ENCODE assay signal across 8 mouse cellular contexts in the genomic region with DNA sequence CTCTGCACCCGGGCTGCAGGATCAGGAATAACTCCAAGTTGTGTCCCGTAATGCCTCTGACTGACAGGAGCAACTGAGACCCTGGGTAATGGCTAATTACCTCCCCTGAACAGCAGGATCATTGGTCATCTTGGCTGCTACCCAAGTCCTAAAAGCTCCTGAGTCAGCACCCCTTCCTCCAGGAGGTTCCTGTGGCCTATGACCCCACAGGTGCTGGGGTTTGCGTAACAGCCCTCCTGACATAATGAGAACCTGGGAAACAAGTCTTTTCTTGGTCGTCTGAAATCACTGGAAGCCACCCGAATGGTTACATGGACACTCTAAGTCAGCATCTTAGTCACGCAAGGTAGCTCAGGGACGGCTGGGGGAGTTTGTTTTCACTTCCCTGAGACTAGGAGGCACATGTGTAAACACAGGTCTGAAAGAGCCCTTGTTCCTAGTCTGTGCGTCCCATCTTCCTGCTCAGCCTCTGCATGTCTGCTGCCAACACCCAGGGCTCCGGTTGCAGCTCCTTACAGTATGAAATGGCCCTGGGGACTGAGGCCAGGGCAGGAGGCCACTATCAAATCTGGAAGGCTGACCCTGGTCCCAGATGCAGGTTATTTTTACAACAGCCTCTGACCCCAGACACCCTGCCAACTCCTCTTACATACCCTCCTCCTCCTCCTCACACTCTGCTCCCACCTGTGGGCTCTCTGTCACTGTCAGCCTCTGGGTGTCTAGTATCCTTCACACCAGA.
DNase-seq lines count a peak whose midpoint lies in the region; ATAC-seq and TF ChIP-seq lines count a peak whose summit lies in the region.
"Had no signal": no experiment of that assay in that cellular context is flagged by ENCODE, and none has a peak within 500 bp of the region (broad histone marks: within the 10 kb centered on the region; RNA-seq: fewer than 3 reads in every experiment).

No protein-coding gene starts in this region.

- H3K4me3 ChIP-seq in C2C12 (ENCODE audit: insufficient read depth, poor library complexity, severe bottlenecking): no peak overlapping the region
- no peak overlapping the region for H3K4me3 ChIP-seq in limb, embryonic 13.5 days
- H3K4me3 ChIP-seq in midbrain, embryonic 11.5 days (ENCODE audit: low read depth, low read length): no peak overlapping the region
- H3K4me3 ChIP-seq: midbrain, embryonic 12.5 days had no signal

- ATAC-seq in limb, embryonic 13.5 days (ENCODE audit: low FRiP score, low read depth): peak; percentile 3; the same call in 1 of the 2 replicates
- ATAC-seq in midbrain, embryonic 11.5 days (ENCODE audit: low FRiP score): no peak

- H3K36me3 ChIP-seq in C2C12 (ENCODE audit: control insufficient read depth, insufficient read depth): no peaks in the 10 kb centered on the region
- H3K36me3 ChIP-seq in limb, embryonic 13.5 days: no peaks in the 10 kb centered on the region
- no peaks in the 10 kb centered on the region for H3K36me3 ChIP-seq in midbrain, embryonic 11.5 days (ENCODE audit: control insufficient read depth, insufficient read depth, low read length)
- H3K36me3 ChIP-seq: midbrain, embryonic 12.5 days had no signal

- no peak for TF ChIP-seq CTCF in C2C12 (IDR thresholded peaks at IDR 0.05; ENCODE audit: control insufficient read depth, insufficient read depth, insufficient read length)

- no peak overlapping the region for H3K4me2 ChIP-seq in limb, embryonic 13.5 days (replicated peaks)
- H3K4me2 ChIP-seq in midbrain, embryonic 11.5 days: no peak overlapping the region
- H3K4me2 ChIP-seq: midbrain, embryonic 12.5 days had no signal

- no peaks in the 10 kb centered on the region for H3K9me3 ChIP-seq in limb, embryonic 13.5 days
- no peaks in the 10 kb centered on the region for H3K9me3 ChIP-seq in midbrain, embryonic 11.5 days (ENCODE audit: control insufficient read depth, low read length)
- H3K9me3 ChIP-seq: midbrain, embryonic 12.5 days had no signal

- H3K27ac ChIP-seq in limb, embryonic 13.5 days: peak overlapping the region; percentile 48; the same call in 1 of the 2 replicates
- H3K27ac ChIP-seq in midbrain, embryonic 11.5 days (ENCODE audit: low read depth, low read length): no peak overlapping the region
- H3K27ac ChIP-seq: midbrain, embryonic 12.5 days had no signal

- 32% methylated on average over 9 of the region's 9 CpGs for WGBS in limb, embryonic 13.5 days
- 71% methylated on average over 9 of the region's 9 CpGs for WGBS in midbrain, embryonic 11.5 days

- peak; percentile 64 for DNase-seq in 416B (ENCODE audit: low read depth)
- peak; percentile 58 to 60 for DNase-seq in gastrocnemius, postnatal 36 days
- no peak for DNase-seq in adipocyte (ENCODE audit: low spot score)
- DNase-seq in midbrain, embryonic 11.5 days (ENCODE audit: low spot score, missing footprints): no peak
- DNase-seq in frontal cortex, postnatal 25 days (ENCODE audit: low spot score in 2 of 2): no peak

- H3K79me2 ChIP-seq in C2C12 (ENCODE audit: control insufficient read depth, insufficient read depth): no peaks in the 10 kb centered on the region

- intact Hi-C loops in gastrocnemius, postnatal 36 days (cut with DNase I): loop anchor here (5.0 kb wide), 2 partner anchors 34 to 41 kb away; no protein-coding TSS in a partner anchor

- no peaks in the 10 kb centered on the region for H3K27me3 ChIP-seq in C2C12 (ENCODE audit: control insufficient read depth, insufficient read depth, insufficient read length)
- no peaks in the 10 kb centered on the region for H3K27me3 ChIP-seq in limb, embryonic 13.5 days
- no peaks in the 10 kb centered on the region for H3K27me3 ChIP-seq in midbrain, embryonic 11.5 days (ENCODE audit: control insufficient read depth, insufficient read depth, low read length)
- H3K27me3 ChIP-seq: midbrain, embryonic 12.5 days had no signal

- H3K79me3 ChIP-seq in C2C12 (ENCODE audit: low read depth): no peaks in the 10 kb centered on the region

- no peak overlapping the region for H3ac ChIP-seq in C2C12 (ENCODE audit: control insufficient read depth, insufficient read length, low read depth)

- H3K4me1 ChIP-seq in limb, embryonic 13.5 days: peaks cover 33% of the 10 kb centered on the region
- H3K4me1 ChIP-seq in midbrain, embryonic 11.5 days (ENCODE audit: control insufficient read depth, insufficient read depth, low read length): no peaks in the 10 kb centered on the region
- H3K4me1 ChIP-seq: midbrain, embryonic 12.5 days had no signal

- no peak overlapping the region for H3K9ac ChIP-seq in limb, embryonic 13.5 days
- H3K9ac ChIP-seq in midbrain, embryonic 11.5 days (ENCODE audit: low read length): no peak overlapping the region
- H3K9ac ChIP-seq: midbrain, embryonic 12.5 days had no signal

TF ChIP-seq in C2C12, 6 proteins besides CTCF, POLR2A, EP300 and RAD21:
- peak; percentile 90 for TF ChIP-seq CEBPB (IDR thresholded peaks at IDR 0.05; ENCODE audit: low read depth)
- no peak for TF ChIP-seq FOSL1 (IDR thresholded peaks at IDR 0.05; ENCODE audit: insufficient read depth, low read length, poor library complexity, severe bottlenecking)
- peak; percentile 99 for TF ChIP-seq MYOD1 (IDR thresholded peaks at IDR 0.05; ENCODE audit: control insufficient read depth, insufficient read length, low read depth)

Comparison
In these comparisons a context has a peak if more than half of its experiments do, and no peak if none do; other contexts are left out.
1. DNase-seq: peak in 416B (single experiment) and gastrocnemius, postnatal 36 days (2 of 2); none in adipocyte (single experiment), midbrain, embryonic 11.5 days (single experiment) and frontal cortex, postnatal 25 days (0 of 2).